Comparison of ENCODE assay signal across 9 mouse cellular contexts in the genomic region with DNA sequence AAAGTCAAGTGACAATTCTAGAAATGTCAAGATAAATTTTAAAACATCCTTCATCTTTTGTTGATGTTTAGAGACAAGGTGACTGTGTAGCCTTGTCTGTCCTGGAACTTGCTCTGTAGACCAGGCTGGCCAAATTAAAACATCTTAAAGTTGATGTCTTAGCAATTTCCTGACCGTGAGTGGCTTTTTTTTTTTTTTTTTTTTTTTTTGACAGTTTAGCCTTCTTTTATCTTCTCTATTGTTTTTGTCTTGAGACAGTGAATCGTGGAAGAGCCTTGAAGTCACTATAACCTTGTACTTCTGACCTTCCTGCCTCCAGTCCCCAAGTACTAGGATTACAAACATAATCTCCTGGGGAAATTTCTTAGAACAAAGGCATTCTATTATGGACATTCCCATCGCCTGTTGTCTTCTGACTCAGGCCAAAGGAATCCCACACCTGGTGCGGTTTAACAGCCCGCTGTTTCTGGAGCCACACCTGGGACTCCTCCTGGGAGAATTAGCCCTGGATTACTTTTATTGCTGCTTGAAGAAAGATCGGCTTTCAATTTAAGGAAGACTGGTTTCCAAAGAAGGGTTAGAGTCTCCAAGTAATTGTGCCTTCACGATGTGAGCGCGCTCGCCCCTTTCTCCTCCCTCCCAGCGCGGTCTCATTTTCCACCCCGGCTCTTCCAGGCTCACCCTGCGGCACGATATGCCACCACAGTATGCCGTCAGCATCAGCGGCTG. TPM values are rescaled to one million over a fixed set of nuclear protein-coding genes. Genes with fewer than 3 reads are reported as not detected.
DNase-seq lines count a peak whose midpoint lies in the region; ATAC-seq lines count a peak whose summit lies in the region.
"Had no signal": no experiment of that assay in that cellular context is flagged by ENCODE, and none has a peak within 500 bp of the region (broad histone marks: within the 10 kb centered on the region; RNA-seq: fewer than 3 reads in every experiment).

No protein-coding gene starts in this region.

- no peak overlapping the region for H3K27ac ChIP-seq in heart, embryonic 14.5 days (replicated peaks in 1 of 2; ENCODE audit: control insufficient read depth in 1 of 2, insufficient read depth in 1 of 2, low read depth in 2 of 2, low read length in 2 of 2)
- no peak overlapping the region for H3K27ac ChIP-seq in hindbrain, embryonic 13.5 days
- H3K27ac ChIP-seq in midbrain, embryonic 13.5 days = no peak overlapping the region

- ATAC-seq in heart, embryonic 14.5 days (ENCODE audit: insufficient number of reproducible peaks, insufficient read depth, low FRiP score, low read depth) = no peak
- ATAC-seq in hindbrain, embryonic 13.5 days (ENCODE audit: low FRiP score) = no peak
- ATAC-seq in midbrain, embryonic 13.5 days = no peak
- ATAC-seq in cerebellum, adult (ENCODE audit: insufficient number of reproducible peaks, low FRiP score, low TSS enrichment) = no peak

- no peaks in the 10 kb centered on the region for H3K27me3 ChIP-seq in heart, embryonic 14.5 days (ENCODE audit: control insufficient read depth, insufficient read depth, low read length)
- no peaks in the 10 kb centered on the region for H3K27me3 ChIP-seq in hindbrain, embryonic 13.5 days
- H3K27me3 ChIP-seq in midbrain, embryonic 13.5 days = 0 out of 2 replicates have a peak, but pooled peaks cover 3% of the 10 kb centered on the region

- H3K36me3 ChIP-seq in heart, embryonic 14.5 days (ENCODE audit: control insufficient read depth, insufficient read depth, low read length) = no peaks in the 10 kb centered on the region
- H3K36me3 ChIP-seq in hindbrain, embryonic 13.5 days = no peaks in the 10 kb centered on the region
- H3K36me3 ChIP-seq in midbrain, embryonic 13.5 days = no peaks in the 10 kb centered on the region

- peak overlapping the region in 1 of 2 experiments; percentile 15; a peak in 1 of 4 replicates for H3K4me3 ChIP-seq in heart, embryonic 14.5 days (ENCODE audit: control insufficient read depth in 1 of 2, insufficient read depth in 1 of 2, low read depth in 1 of 2, low read length in 2 of 2)
- no peak overlapping the region for H3K4me3 ChIP-seq in hindbrain, embryonic 13.5 days
- H3K4me3 ChIP-seq in midbrain, embryonic 13.5 days (replicated peaks) = no peak overlapping the region

- H3K4me2 ChIP-seq in heart, embryonic 14.5 days (ENCODE audit: low read length) = peak overlapping the region; percentile 52
- 0 out of 2 replicates have a peak overlapping the region, but pooled peaks have one; percentile 25 for H3K4me2 ChIP-seq in hindbrain, embryonic 13.5 days
- H3K4me2 ChIP-seq in midbrain, embryonic 13.5 days (replicated peaks) = peak overlapping the region; percentile 31

- peak overlapping the region; percentile 35; the same call in 1 of the 2 replicates for H3K9ac ChIP-seq in heart, embryonic 14.5 days (ENCODE audit: low read length)
- H3K9ac ChIP-seq in hindbrain, embryonic 13.5 days = no peak overlapping the region
- H3K9ac ChIP-seq in midbrain, embryonic 13.5 days (replicated peaks) = no peak overlapping the region

- H3K4me1 ChIP-seq in heart, embryonic 14.5 days (ENCODE audit: control insufficient read depth in 2 of 2, insufficient read depth in 2 of 2, low read length in 2 of 2) = peaks cover 12 to 14% of the 10 kb centered on the region in 2 experiments; a peak in 3 of 4 replicates
- H3K4me1 ChIP-seq in hindbrain, embryonic 13.5 days (replicated peaks) = peaks cover 14% of the 10 kb centered on the region
- peaks cover 20% of the 10 kb centered on the region for H3K4me1 ChIP-seq in midbrain, embryonic 13.5 days (replicated peaks)

- WGBS in heart, embryonic 14.5 days = 16% methylated on average over 17 of the region's 17 CpGs
- WGBS in hindbrain, embryonic 13.5 days = 19% methylated on average over 17 of the region's 17 CpGs
- WGBS in midbrain, embryonic 13.5 days = 8% methylated on average over 17 of the region's 17 CpGs

- intact Hi-C loops in heart, postnatal 14 days (cut with DNase I) = no loop called here

- no peak for DNase-seq in heart, postnatal 14 days
- peak; percentile 70 for DNase-seq in WW6 (ENCODE audit: low read depth, low spot score)
- DNase-seq in testis, postnatal 14 days (ENCODE audit: low spot score) = no peak
- DNase-seq in layer of hippocampus, postnatal 14 days (ENCODE audit: low spot score in 2 of 2) = no peak
- DNase-seq: thymus, postnatal 25 days had no signal

- no peaks in the 10 kb centered on the region for H3K9me3 ChIP-seq in heart, embryonic 14.5 days (ENCODE audit: control insufficient read depth, low read length)
- no peaks in the 10 kb centered on the region for H3K9me3 ChIP-seq in hindbrain, embryonic 13.5 days
- no peaks in the 10 kb centered on the region for H3K9me3 ChIP-seq in midbrain, embryonic 13.5 days

RNA-seq across cellular contexts. Expression of a gene that starts 6.3 kb away (rescaled TPM):
- 42.0 and 43.3 TPM in 2 replicates for polyA plus RNA-seq in heart, embryonic 14.5 days (2014; fragmentation: Nextera tagmentation; extraction: Ambion mirVana)
- total RNA-seq in heart, postnatal 14 days (2021) = 10 to 100 TPM; 47.5 to 60.7 TPM
- polyA plus RNA-seq in hindbrain, embryonic 13.5 days (2015; fragmentation: Nextera tagmentation; extraction: Ambion mirVana) = 28.1 and 31.5 TPM in 2 replicates
- polyA plus RNA-seq in midbrain, embryonic 13.5 days (2015; fragmentation: Nextera tagmentation; extraction: Ambion mirVana) = 20.9 and 21.3 TPM in 2 replicates
- 10 to 100 TPM; 48.2 to 49.9 TPM for total RNA-seq in layer of hippocampus, postnatal 14 days (2021)

RNA-seq across cellular contexts. Expression of a gene that starts 45.6 kb away (rescaled TPM):
- 45.4 and 53.5 TPM in 2 replicates for polyA plus RNA-seq in heart, embryonic 14.5 days (2014; fragmentation: Nextera tagmentation; extraction: Ambion mirVana)
- 10 to 100 TPM; 66.4 to 68.5 TPM for total RNA-seq in heart, postnatal 14 days (2021)
- 23.7 and 24.9 TPM in 2 replicates for polyA plus RNA-seq in hindbrain, embryonic 13.5 days (2015; fragmentation: Nextera tagmentation; extraction: Ambion mirVana)
- polyA plus RNA-seq in midbrain, embryonic 13.5 days (2015; fragmentation: Nextera tagmentation; extraction: Ambion mirVana) = 21.7 and 25.6 TPM in 2 replicates
- 100 to 1,000 TPM; 165 to 192 TPM for total RNA-seq in layer of hippocampus, postnatal 14 days (2021)
